Mouse (Mus musculus) urinary bladder, postnatal 25 days (tissue): ENCODE results near the gene Zfp286.
"Not testable (repeated sequence)": the region's sequence is repeated elsewhere in the genome, so short reads cannot be mapped to it uniquely, and the experiment has no call there.

Source experiments
- DNase-seq: peaks from one replicate; pipeline ENCODE4 v3.0.0; 2022; ENCODE audit warnings: low spot score

Gene Zfp286

DNA sequence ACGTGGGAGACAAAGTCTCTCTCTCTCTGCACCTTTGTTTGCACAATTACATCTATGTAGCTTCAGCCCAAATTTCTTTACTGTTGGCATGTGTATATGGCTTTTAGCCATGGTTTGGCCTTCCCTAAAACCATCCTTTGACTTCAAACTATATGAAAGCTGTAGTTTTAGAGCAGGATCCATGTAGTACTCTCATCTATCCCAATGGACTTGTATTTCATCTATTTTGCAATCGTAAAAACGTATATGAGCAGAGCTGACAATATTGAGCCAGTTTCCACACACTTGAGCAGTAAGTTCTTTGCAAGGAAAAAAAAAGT is 315 bp upstream of the Zfp286 start:
- no peak for DNase-seq

DNA sequence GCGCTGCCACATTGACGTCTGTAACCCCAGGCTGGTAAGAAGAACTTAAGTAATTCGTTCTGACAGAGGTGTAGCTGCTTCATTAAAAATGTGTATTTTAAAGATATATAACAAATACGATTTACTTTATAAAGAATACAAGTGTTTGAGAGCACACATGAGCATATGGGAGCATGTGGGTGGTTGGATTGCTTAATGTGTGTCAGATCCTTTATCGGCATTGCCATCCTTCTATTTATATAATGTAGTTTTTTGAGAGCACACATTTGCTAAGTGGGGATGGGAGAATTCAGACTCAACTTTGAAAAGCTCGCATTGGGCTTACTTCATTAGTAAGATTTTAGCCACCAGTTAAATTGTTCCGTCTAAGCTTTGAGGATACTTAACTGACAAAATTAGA is 12.8 kb downstream of the Zfp286 start:
- no peak for DNase-seq

DNA sequence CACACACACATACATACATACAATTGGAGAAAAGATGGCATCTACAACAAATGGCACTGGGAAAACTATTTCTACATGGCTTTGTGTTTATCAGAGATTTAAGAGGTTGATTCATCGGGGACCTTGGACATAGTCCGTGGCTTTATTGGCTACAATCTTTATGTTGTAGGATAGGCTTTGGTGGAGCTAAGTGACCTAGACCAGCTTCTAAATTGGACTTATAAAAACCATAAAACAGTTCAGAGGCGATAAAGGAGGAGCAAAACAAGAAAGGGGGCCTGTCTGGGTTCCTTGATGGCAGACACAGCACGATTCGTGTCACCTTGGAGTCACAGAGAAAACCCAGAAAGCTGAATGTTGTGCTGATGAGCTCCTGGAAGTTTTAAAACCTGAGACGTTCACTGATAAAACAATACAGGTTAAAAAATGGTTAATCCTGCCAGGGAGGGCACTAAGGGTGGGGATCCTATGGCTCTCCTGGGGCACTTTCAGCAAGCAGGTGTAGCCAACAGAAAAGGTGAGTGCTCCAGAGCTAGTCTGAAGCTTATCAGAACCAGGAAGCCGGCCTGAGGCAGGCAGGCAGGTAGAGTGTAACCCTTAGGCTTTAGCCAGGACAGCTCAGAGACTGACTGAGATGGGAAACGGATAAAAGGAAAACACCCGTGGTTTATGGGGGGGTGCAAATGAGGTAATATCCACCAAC is 28.4 kb downstream of the Zfp286 start:
- no peak for DNase-seq

DNA sequence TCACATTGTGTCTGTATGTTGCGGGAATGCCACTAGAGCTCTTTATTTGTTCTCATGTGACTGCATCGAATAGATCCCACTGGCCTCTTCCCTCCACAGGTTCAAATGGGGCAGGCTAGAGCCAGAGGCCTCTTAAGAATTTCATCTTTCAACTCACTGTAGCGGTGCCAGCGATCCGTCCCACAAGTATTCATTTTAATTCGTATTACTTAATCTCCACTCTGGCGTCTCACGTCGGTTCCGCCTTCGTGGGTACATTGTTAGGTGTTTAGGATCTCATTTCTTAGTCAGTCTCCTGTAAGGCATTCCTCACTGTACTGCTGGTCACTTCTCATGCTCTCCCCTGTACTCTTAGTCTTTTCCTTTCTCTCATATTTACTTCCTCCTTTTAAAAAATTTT is 30.8 kb downstream of the Zfp286 start:
- DNase-seq = no peak

DNA sequence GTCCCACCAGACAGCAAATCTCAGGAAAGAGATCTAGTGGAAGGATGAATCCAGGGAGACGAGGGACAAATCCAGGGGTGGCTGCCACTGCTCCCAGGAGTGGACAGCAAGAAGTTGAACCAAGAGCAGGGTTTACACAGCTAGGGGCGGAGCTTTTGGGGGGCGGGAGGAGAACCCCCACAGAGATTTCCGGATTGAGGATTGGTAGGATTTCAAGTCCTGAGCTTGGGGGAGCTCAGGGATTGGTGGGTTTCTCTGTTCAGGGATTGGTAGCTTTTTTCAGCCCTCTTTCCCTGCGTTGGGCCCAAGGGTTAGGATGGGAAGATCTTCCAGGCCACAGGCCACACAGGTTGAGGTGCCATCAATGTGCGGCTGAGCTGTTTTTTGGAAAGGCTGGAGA is 31.4 kb downstream of the Zfp286 start:
- DNase-seq = no peak

DNA sequence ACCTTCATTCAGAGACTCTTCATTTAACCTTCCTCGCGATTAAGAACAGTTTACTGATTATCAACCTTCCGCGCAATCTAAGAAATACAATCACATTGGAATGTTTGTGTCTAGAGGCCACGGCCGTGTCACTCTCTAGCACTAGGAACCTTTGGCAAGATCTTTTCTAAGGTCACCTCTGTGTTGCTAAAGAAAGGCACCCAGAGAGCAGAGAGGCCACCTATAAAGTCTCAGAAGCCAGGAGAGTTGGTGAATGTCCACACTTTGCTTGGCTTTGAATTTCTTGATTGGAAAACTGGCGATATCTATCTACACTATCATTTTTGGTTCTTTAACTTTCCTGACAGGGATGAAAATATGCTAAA is 32.1 kb downstream of the Zfp286 start:
- DNase-seq = no peak

DNA sequence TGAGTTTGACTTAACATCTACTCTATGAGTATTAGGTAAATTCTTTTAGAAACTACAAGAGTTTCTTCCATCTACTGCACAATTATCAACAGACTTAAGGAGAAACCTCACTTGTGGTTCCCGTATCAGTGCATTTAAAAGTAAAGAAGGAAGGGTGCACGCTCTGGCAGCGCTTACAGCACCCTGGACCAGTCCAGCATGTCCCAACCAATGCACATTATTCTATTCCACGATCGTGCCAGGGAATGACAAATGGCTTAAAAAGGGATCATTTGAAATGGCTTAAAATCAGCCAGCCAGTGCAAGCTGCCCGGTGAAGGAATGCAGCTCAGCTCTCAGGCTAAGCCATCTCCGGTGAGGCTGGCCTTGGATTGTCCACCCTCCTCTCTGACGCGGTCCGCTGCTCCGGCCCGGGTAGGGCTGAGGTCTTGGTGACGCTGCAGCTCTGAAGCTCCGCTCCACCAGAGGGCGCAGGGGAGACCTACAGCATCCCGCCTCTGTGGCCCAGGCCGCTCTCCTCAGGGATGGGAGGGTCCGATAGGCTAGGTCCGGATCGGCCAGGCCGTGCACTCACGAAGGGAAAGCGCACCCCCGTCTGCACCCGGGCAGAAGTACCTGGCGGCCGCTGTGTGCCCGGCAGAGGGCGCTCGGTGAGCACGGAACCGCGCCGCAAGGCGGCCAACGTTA is 32.7 kb downstream of the Zfp286 start:
- peak; percentile 94 for DNase-seq

DNA sequence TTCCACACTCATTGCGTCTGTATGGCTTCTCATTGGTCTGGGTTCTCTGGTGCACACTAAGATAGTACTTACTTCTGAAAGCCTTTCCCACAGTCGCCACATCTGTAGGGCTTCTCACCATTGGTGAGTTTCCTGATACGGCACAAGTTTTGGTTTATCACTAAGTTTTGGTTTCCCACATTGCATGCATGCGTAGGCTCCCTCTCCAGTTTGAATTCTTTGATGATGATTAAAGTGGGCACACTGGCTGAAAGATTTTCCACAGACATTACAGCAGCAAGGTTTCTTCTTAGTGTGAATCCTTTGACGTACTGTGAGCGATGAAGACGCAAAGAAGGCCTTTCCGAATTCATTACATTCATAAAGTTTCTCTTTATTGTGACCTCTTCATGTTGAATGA is 36.5 kb downstream of the Zfp286 start, which contains the start of gene Gm10428:
Gene Gm10428 (plus strand): TSS at position 321 of the 400 bp plus-strand sequence.
- no peak for DNase-seq

DNA sequence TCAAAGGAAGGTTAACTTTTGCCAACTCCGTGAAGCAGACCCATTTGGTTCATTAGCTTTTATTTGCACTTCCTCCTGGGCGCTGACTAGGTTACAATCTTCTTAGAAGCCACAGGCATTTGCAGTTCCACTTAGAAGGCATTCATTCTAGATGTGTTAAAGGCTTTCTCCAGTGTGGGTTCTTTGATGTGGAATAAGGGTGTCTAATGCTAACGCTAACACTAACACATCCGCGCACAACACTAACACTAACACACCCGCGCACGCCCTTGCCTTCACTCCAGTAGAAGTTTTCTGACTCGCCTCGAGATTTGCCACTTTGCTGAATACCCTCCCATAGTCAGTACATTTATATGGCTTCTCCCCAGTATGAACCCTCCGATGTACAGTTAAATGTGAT is 37.1 kb downstream of the Zfp286 start:
- no peak for DNase-seq

DNA sequence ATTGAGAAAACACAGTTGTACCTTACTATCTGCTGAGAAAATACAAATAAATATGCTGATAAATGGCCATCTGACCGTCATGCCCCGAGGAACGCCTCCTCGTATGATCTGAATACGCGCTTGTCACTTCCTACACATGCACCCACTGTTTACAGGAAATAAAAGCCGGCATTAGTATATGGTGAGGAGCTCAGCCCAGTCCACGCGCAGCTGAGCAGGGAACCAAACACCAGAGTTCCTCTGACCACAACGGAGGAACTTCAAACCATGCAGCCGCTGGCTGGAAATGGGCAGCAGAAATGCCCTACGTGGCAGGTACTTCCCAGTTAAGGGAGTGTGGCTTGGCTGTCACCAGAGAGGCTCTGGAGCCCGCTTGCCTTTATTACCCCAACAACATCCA is 39.8 kb downstream of the Zfp286 start:
- DNase-seq = not testable (repeated sequence)

DNA sequence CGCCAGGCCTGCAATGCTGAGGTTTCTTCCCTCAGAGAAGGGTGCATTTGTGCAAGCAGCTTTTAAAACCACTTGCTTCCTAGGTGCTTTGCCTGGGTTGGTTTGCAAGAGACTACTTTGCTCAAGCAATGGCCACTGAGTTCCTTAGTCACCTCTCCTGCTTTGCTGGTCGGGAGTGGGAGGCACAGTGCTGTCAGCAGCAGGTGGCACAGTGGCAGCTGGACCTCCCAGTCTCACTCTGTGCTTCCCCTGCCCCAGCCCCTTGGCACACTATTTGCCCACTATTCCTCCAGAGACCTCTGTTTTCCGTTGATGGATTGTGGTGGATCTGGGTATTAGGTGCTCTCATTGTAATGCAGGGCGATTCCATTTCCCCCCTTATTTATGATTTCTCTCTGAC is 41.2 kb downstream of the Zfp286 start:
- no peak for DNase-seq

DNA sequence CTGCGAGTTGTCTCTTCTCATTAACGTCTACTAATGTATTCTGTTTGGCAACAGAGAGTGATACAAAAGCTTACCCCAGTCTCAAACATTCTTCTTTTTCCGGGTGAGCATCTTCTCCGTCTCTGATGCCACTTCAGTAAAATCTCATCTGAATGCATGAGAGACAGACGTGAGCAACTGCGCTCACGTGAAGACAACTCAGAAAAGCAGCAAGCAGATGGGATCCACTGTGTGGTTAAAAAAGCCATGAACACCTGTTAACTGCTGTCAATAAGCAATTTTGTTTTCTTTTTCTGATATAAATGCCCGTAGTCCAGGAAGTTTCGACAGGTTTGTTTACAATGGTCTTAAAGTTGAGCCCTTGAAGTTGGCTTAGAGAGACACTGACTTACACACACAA is 42.0 kb downstream of the Zfp286 start:
- no peak for DNase-seq

DNA sequence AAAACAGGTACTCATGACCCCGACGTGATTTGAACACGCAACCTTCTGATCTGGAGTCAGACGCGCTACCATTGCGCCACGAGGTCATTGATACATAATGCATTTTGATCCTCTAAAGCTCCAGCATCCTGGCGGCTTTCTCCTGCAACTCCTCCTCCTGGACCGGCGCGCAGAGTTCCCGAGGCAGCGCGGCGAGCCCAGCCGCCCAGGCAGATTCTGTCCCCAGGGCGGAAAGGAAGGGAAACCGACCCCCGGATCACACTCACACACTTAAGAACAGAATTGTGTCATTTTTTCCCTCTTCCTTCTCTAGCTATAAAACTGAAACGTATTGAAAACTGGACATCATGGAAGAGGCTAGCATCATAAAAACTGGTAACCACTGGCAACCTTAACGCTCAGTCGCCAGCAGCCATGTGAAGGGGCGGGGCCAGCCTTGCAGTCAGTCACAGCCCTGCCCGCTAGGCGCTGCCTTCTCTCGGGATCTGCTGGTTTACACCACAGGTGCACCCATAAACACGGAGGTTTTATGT is 43.2 kb downstream of the Zfp286 start:
- DNase-seq = peak; percentile 53

DNA sequence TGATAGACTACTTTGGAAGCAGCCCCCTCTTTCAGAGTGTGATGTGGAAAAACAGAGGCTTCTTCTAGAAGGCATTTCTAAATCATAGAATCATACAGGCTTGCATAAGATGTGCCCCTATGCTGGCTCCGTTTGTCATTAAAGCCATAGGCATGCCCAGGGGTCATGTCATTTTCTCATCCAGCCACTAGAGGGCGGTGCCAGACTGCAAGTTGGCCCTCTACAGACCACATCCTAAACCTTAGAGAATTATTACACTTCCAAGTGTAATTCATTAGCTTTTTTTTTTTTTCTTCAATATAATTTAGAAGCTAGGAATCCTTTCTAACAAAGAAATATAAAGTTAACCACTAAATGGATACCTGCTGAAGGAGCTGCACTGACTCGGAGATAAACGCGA is 45.2 kb downstream of the Zfp286 start:
- peak; percentile 70 for DNase-seq

DNA sequence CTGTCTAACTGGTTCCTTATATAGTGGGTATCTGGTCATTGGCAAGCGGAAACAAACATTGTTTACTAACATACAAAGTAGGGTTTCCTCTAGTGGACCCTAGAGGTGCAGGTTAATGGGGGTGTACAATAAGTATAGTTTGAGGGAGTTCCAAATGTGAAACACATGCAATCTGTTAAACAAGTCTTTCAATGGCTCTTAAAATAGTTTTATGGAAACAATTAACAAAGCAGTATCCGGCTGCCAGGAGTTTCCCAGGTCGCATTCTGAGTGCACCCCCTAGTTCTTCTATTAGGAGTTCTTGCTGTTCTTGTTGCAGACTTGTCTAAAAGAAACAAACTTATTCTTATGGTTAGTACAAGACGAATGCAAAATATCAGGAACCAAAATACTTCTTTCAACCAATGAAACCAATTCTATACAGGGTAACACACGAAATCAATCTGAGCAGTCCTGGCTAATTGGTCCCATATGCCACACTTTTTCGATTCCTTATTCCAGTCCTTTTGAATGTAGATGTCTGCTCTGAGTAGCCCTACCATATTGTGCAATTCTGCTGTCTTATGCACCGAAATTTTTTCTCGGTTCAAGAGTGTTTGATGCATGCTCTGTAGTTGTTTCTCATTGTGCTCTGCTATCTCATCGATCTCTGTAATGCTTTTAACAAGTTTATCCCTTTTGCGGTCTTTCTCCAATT is 46.9 kb downstream of the Zfp286 start:
- no peak for DNase-seq

DNA sequence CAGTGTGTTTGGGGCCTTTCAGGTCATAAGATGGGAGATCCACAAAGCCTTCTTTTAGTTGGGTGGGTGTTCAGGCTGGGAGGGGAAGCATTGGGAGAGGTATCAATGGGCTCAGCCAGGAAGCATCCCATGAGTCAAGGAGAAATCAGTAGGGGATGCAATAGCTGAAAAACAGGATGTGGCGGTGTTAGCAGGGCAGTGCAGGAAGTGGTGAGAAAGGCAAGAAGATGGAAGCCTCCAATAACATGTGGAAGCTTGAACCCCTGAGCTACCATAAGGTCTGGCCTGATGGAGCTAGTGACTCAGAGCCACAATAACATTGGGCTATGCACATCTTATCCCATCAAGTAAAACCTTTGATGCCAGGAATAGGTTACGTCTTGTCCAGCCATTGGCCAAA is 48.1 kb downstream of the Zfp286 start:
- no peak for DNase-seq

DNA sequence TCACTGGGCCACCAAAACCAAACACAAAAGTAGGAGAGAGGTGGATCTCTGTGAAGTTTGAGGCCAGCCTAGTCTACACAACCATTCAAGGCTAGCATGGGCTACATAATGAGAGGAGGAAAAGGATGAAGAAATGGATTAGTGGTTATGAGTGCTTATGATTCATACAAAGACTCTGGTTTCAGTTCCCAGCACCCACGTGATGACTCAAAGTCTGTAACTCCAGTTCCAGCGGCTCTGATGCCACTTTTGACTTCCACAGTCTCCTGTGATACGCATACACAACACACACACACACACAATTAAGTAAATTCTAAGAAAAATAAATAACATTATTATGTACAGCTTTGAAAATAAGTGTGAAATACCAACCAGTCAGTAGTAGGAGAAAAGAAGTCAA is 56.6 kb downstream of the Zfp286 start:
- DNase-seq = no peak

DNA sequence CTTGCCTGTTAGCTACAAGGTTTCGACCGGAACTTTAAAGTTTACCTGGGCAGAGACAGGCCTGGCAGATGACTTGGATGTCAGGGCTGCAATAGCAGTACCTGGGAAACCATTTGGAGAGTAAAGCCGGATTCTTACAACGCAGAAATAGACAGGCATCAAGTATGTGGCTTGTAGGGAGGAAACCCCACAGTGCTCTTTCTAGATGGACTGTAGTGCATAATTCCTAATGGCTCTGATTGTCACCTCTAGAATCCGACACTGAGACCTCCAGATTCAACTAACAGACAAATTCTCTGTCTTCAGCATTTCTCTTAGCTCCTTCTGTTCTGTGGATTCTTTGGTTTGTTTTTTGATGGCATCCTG is 57.3 kb downstream of the Zfp286 start:
- no peak for DNase-seq

DNA sequence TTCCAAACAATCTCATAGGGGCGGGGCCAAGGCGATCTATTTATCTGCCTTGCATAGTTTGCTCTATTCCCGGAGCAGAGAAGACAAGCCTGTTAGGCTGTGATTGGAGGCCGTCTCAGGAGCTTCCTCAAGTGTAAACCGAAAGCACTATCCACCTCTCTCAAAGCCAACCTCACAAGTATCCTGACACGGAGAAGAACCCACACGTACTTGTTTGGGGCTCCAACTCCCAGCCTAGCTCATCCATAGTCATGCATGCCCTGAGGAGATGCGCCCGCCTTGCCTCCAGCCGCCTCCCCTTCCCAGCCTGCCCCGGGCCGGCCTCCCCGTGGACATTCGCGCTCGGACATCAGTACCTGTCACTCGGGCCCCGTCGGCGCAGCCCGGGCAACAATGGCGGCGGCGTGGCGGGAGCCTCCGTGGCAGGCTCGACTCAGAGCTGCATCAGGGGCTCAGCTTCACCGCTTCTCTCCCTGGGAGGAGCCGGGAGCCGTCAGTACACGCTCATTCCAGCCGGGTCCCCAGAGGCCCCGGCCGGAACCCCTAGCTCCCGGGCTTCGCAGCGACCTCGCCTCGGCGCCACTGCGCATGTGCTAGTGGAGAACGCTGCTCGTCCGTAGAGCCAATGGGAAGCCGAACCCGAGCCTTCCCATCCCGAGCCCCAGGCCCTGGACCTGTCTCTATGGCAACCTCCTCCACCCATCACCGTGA is 57.8 kb downstream of the Zfp286 start, which contains the start of gene Zfp287:
Gene Zfp287 (minus strand): TSS at position 595 of the 711 bp plus-strand sequence.
- peak; percentile 75 for DNase-seq

DNA sequence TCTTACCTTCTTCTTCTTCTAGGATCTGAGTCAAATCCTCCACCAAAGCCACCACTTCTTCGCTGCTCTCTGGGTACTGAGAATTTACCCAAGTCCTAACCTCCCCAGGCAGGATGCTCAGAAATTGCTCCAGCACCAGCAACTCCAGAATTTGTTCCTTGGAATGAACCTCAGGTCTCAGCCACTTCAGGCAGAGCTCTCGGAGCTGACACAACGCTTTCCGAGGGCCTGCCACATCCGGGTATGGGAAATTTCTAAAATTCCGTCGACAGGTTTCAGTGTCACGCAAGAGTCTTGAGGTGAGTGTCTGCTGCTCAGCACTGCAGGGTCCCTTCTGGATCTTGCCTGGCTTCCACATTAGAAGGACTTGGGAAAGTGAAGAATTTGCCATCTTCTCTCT is 61.0 kb downstream of the Zfp286 start:
- no peak for DNase-seq

DNA sequence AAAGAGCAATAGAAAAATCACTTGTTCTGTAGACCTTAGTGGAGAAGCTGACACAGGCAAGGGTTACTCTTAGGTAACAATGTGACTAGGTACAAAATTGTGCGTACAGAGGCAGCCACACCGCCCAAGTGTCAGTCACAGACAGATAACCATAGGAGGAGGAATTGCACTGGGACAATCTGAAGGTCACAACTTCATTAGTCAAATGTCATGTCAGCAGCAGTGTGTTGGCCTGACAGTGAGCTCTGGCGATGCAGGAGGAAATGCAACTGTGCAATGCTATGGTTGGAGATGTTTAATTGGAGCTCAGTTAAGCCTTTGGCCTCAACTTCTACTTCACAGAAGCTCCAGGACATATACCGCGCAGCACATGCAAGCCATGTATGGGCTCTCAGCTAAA is 78.6 kb downstream of the Zfp286 start:
- no peak for DNase-seq

DNA sequence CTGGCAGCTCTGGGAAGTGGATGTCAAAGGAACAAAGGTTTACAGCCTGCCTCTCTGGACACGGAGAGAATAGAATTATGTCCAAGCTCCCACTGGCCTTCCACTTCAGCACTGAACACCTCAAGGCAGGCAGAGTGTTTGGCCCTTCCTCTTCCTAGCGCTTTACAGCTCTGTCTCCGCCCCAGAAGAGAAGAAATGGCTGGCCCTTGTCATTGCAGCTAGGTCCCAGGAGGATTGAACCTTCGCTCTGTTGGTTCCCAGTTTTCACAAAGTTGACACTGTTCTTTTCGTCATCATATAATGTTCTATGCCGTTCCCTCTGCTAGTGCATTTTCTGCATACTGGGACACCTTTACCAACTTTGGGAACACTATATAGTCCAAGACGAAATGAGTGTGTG is 81.0 kb downstream of the Zfp286 start:
- no peak for DNase-seq

DNA sequence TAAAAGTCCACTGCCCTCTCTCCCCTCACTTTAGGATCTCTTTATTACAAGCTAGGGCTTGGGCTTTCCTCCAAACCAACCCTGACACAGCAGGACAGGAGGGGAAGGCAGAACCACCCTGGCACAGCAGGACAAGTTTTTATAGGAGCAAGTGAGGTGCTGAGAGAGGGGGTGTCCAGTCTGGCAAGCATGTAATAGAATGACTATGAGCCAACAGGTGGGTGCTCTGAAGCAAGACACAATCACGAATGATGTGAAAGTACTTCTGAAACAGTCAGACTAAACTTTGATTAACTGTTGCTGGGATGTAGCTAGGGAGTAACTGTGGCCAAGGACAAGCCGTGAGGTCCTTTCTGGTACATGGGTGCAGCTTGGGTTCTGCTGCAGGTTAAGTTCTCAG is 83.1 kb downstream of the Zfp286 start:
- no peak for DNase-seq
